Mouse (Mus musculus): ENCODE measurements at regions not wholly inside any gene's neighbourhood (a gene's known extent, or its start where the extent isn't known, plus 50 kb on each side); places are given as distances from the start of the nearest gene placed in this dataset.

GRCm38 (mm10) chr9:46737446-46737845 is 261.1 kb upstream of the Gm4791 start:
- TF ChIP-seq CTCF (IDR thresholded peaks at IDR 0.05; ENCODE audit: insufficient read depth, low read depth, low read length) (no peak), POLR2A (IDR thresholded peaks at IDR 0.05; ENCODE audit: insufficient read depth, low read depth, low read length) (no peak)

Measured in olfactory bulb, adult 2 months (tissue).